Mouse (Mus musculus) heart, postnatal 4 days (tissue): ENCODE results near the gene Serf2. TPM values are rescaled to one million over a fixed set of nuclear protein-coding genes. Genes with fewer than 3 reads are reported as not detected.
"Not testable (repeated sequence)": the region's sequence is repeated elsewhere in the genome, so short reads cannot be mapped to it uniquely, and the experiment has no call there.

Source experiments
- DNase-seq: peaks from one replicate; pipeline ENCODE4 v3.0.0; 2021
- total RNA-seq, 2 experiments: library from RNA; stranded (reverse); gene quantifications; 2 replicates each; pipeline ENCODE4 v1.2.3; 2021

Serf2 gene
- total RNA-seq, 2 experiments from 2014 or later, result 350 to 387 TPM

DNA sequence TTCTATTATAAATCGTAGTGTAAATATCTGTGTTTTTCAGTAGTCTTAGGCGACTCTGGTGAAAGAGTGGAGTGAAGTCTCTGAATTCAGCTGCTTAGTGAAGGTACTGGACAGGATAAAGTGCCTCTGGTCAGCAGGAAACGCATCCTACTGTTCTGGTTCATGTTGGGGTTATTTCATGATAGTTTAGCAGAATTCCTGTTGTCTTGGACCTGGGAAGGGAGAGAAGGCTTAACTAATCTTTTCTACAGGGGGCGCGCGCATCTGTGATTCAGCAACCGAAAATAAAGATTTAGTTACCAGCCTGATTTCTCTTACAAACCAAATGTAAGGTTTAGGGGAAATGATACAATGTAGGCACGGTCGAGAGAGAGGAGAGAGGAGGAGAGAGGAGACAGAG lies 859 bp upstream of the Serf2 start:
- DNase-seq, result peak; percentile 57

DNA sequence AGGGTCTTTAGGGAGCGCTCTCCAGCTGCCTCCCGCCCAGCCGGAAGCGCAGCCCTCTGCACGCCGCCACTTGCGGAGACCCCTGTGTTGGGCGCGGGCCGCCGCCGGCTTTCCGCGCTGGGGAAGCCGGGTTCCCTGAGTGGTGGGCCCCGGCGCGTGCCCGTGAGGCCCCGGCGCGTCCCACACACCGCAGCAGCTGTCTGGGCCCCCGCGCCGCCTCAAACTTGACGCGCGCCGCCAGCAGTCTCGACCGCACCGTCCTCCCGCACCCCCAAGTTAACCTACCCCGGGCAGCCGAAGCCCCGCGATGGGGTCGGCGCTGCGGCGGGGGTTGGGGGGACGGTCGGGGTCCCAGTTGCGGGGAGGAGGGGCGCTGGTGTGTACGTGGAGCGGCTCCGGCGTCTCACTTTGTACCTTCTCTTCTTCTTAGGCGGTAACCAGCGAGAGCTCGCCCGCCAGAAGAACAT lies 583 bp downstream of the Serf2 start:
- no peak for DNase-seq

DNA sequence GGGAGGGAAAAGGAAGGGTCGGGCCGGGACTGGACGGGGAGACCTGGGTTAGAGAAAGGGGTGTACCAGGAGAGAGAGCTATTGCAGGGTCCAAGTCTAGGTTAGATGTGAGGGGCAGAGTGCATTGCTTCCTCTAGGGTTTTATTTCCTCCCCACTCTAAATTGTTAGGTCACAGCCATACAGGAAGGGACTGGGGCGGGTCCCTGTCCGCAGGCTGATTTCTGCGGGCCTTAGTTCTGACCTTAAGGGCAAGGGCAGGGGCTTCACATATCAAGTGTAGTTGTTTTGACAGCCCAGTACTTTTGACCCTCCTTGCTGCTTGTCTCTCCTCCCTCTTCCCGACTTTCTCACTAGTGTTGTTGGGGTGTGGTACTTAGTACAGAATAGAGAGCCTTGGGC lies 1.1 kb downstream of the Serf2 start:
- peak; percentile 31 for DNase-seq

DNA sequence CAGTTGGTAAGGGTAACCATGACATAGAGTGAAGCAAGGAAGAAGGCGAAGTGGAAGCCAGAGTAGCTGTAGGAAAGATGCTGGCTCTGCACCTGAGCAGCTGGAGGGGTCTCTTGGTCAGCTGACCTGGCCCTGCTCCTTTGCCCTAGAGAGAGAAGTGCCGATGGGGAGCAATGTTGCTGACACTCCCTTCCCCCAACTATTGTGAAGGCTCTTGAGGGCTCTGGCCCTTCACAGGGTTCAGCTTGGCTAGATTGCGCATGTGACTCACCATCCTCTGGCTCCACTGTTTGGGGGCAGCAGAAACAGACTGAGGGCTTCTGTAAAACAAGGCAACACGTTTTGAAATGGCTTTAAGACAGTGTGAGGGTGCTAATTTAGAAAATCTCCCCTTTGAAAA lies 3.4 kb downstream of the Serf2 start:
- DNase-seq, result no peak

DNA sequence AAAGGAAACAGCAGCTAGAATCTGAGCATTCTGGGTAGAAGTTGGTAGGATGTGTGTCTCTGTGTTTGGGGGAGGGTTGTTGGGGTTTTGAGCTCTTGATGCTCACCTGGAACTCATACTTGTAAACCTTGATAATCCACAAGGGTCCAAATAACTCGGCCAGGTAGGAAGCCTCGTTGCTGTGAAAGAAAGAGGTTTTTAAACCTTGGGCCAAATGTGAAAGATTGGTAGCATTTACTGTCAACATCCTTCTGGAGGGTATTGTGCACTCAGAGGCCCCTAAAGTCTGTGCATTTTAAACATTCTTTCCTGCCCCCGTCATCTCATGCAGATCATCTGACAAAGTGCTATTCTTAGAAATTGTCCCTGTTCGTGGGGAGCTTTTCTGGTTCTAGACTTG lies 4.0 kb downstream of the Serf2 start, which contains the start of gene Hypk:
Gene Hypk (plus strand): TSS at position 301 of the 400 bp plus-strand sequence.
- DNase-seq, result no peak

DNA sequence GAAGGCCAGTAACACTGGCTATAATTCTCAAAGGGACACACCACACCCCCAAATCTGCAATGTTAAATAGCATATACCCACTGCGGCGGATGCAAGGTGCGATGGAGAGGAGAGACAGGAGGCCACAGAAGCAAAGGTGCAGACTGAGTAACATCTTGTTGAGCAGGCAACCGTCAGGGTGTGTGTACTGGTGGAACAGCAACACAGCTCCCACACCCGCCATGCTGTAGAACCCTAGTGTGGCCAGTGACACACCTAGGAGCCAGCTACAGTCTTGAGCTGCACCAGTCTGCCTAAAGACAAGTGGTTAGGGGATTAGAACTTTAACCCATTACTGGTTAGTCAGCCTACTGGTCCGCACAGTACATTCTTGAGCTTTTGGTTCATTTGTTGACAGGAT lies 4.9 kb downstream of the Serf2 start:
- DNase-seq, result no peak

DNA sequence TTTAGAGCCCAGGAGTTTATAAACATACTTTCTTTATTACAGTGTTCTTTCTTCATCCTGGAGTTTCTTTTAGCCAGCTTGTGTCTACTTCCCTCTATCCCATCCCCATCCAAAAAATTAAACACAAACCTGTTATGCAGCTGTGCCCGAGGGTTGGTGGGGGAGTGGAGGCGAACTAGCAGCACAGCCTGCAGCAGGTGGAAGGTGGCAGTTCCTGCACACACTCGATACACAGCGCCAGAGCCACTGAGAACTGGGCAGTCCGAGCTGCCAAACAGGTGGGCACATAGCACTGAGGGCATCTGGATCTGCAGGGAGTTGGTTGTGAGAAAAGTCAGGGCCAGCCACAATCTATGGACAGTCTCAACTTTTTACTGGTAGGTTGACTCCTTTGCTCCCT lies 6.5 kb downstream of the Serf2 start:
- DNase-seq, result no peak

DNA sequence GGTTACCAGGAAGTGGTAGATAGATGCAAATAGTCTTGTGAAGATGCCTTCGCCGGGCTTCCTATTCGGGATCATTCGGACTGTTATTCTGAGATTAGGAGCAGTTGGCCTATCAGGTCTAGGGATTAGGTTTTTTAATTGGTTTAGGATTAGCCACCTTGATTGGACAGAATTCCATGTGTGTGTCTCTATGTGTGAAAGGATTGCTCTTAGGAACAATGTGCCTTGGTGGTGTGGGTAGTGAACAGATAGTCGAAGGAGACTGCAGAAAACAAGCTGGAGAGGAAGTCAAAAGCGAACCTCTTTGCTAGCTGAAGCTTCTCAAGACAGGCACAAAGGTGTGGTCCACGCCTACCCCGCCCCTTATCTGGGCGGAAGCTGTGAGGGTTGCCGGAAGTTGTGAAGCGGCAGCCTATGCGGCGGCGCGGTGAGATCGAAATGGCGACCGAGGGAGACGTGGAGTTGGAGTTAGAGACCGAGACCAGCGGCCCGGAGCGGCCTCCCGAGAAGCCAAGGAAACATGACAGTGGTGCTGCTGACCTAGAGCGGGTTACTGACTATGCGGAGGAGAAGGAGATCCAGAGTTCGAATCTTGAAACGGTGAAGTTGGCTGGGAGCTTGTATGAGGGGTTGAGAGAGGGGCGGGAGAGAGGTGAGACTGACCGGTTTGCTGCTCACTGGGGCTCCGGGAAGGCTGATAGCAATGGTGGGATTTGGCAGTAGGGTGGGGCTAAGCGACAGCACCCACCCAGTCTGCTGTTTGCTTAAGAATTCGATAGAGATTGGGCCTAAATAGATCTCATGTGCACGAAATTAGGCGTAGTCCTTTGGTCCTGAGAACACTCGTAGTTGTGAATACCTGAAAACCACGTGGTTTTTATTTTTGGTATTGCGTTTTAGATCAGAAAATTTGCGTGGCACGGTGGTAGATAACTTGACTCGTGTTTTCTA lies 8.0 kb downstream of the Serf2 start, which contains the start of gene Serinc4:
Gene Serinc4 (minus strand): TSS at position 90 of the 951 bp plus-strand sequence.
- peak; percentile 85 for DNase-seq

DNA sequence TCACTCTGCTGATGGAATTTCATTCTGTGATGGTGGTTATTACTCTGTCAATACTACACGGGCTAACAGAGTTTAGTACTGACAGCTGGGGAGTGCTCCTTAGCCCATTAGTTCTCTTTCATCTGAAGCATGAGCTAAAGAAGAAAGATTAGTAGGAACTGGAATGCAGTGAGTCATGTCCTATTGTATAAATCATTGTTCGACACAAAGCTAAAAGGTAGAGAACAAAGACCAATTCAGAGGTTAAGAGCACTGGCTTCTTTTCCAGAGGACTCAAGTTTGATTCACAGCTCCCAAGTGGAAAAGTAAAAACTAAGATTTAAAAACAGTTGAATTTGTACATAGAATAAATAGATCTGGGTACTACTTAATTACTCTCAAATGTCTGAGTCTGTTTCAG lies 11.1 kb downstream of the Serf2 start:
- DNase-seq, result no peak

DNA sequence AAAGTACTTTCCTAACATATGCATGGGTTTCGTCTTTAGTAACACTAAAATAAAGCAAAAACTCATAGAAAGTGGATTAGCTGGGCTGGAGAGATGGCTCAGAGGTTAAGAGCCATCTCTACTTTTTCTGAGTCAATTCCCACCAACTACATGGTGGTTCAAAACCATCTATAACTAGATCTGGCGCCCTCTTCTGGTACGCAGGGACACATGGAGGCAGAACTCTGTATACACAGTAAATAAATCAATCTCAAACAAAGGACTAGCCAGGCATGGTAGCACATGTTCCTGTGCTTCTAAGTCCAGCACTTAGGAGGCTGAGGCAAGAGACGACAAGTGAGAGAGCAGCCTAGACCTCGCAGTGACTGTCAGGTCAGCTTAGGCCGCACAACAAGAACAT lies 20.0 kb downstream of the Serf2 start:
- DNase-seq, result not testable (repeated sequence)

DNA sequence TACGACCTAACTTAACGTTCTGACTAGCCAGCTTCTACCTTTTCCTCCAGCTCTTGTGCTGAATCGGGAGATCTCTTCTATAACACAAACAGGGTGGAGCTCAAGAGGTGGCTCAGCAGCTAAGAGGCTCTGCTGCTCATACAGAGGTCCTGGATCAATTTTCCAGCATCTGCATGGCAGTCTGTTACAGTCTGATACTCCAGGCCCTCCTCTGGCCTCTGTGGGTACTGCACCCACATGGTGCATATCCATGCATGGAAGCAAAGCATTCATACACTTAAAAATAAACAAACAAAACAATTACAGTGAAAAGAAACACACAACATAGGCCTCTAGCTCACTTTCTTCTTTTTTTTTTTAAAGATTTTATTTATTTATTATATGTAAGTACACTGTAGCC lies 23.8 kb downstream of the Serf2 start:
- DNase-seq, result not testable (repeated sequence)

DNA sequence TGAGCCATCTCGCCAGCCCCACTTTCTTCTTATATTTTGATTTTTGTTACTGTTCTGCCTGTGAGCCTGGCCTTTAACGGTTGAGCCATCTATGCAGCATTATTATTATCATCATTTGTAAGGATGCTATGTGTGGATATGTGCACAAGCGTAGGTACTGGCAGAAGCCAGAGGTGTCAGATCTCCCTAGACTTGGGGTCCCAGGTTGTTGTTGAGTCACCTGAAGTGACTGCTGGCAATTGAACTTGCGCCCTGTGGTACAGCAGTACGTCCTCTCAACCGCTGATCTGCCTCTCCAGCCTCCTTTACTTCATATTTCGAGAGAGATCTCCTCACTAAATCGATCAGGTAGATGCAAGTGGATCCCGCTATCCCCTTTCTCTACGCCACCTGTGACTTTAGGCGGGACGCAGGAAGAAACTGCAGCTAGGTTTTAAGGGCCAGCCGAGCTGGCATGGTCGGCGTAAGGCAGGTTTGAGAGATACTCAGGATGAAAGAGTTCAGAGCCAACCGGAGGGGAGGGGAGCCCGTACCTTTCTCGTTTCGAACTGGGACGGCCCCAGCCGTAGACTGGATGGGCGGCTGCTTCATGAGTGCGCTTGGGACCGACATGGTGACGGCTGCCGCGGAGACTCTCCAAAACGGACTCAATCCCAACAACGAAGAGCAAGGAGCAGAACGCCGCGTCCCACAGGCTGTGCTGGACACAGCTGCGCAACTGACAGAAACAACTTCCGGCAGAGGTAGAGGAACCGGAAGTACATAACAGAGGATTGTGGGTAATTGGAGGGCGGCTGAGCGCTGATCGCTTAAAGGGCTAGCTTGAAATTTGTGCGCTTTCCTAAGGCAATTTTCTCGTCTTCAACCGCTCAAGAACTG lies 24.5 kb downstream of the Serf2 start, which contains the start of gene Mfap1b:
Gene Mfap1b (minus strand): TSS at position 767 of the 879 bp plus-strand sequence.
- DNase-seq, result peak; percentile 80

DNA sequence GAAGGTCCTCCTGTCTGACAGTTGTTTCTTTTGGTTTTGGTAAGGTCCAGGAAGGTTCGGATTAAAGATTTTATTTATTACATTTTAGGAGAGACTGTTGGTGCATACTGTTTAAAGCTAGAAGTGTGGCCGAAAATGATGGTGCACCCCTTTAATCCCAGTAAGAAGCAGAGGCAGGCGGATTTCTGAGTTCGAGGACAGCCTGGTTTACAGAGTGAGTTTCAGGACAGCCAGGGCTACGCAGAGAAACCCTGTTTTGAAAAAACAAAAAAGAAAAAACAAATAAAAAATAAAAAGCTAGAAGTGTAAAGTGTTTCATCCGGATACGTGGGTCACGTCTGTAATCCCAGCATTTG lies 25.2 kb downstream of the Serf2 start:
- DNase-seq, result no peak

DNA sequence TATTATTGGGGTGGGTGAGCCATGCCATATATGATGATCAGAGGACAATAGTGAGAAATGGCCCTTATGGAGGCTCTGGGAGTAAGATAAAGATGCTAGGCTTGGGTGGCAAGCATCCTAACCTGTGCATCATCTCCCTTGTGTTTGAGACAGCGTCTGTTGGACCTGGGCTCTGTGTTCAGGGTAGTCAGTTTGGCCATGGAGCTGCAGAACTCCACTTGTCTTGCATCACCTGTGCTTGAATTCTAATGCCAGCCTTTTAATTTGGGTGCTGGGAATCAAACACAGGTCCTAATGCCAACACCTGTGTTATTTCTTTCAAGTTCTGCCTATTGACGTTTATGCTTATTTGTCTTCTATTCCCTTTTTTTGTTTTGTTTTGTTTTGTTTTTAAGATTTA lies 26.3 kb downstream of the Serf2 start:
- not testable (repeated sequence) for DNase-seq

DNA sequence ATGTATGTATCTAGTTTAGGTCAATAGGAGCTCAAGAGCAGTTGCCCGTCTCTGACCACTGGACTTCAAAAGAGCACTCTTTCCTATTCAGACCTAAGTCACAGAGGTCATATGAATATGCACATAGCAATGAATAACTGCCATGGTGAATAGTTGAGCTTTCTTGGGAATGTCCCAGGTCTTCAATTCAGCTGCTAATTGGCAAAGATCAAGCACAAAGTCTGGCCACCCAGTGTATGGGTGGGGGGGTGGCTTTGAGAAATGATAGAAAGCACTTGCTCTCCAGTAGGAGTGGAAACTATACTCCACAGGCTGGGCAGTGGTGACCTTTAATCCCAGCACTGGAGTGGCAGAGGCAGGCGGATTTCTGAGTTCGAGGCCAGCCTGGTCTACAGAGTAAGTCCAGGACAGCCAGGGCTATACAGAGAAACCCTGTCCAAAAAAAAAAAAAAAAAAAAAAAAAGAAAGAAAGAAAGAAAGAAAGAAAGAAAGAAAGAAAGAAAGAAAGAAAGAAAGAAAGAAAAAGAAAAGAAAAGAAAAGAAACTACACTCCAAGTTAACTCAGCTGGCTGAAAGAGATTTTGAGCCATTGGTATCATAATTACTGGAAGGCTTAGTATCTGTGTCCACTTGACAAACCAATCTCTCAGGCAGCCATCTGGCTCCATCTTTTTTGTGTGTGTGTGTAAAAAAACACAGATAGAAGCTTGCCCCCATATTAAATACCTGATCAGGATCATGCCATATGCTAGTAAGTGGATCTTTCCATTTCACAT lies 28.7 kb downstream of the Serf2 start:
- DNase-seq, result no peak

DNA sequence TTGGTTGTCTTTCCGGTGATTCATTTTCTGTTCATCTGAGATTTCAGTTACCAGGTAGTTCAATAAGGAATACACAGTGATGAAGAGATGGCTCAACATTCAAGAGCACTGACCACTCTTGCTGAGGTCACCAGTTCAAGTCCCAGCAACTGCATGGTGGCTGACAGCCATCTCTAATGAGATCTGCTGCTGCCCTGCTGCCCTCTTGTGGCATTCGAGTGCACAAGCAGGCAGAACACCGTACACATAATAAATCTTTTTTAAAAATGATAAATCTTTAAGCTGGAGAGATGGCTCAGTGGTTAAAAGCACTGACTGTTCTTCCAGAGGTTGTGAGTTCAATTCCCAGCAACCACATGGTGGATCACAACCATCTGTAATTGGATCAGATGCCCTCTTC lies 31.5 kb downstream of the Serf2 start:
- peak; percentile 36 for DNase-seq

DNA sequence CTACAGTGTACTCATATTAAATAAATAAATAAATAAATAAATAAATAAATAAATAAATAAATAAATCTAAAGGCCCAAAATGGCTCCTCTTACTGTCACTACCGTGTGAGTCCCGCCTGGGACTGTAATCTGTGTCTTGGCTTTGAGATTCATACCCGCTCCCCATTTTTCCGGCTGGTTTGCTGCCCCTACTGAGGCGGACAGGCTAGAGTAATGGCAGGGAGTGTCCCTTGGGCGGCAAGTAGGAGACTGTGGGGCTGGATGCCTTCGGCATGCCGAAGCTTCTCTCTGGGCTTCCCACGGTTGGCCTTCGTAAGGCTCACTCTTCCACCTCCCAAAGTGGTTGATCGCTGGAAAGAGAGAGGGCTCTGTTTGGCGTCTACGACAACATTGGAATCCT lies 31.9 kb downstream of the Serf2 start:
- not testable (repeated sequence) for DNase-seq

DNA sequence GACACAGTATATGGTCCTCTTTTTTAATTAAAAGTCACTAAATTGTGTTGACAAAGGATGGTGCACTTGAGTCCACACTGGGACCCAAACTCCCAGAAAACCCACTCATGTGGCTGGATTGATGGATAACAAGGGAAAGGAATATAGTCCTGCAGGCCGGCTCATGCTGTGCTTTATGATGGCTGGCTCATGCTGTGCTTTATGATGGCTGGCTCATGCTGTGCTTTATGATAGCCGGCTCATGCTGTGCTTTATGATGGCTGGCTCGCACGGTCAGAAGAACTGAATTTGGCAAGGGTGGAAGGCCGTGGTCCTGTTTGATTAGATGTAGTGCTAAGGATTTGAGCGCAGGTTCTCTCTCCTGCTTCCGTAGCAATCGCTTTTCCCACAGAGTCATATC lies 34.6 kb downstream of the Serf2 start:
- DNase-seq, result no peak

DNA sequence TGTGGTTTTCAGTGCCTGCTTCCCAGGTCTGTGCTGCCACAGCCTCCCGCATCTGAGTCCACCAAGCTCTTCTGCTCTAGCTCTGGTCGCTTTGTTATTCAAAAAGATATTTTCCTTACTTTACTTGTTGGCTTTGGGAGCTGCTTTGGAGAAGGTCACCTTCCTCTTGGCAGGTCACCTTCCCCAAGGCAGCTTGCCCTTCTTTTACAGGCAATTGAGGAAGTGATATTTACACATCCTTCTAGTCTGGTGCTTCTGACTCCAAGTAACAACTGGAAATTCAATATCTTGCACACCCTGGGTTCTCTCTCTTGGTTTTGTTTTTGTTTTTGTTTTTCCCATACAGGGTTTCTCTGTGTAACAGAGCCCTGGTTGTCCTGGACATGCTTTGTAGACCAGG lies 35.4 kb downstream of the Serf2 start:
- DNase-seq, result not testable (repeated sequence)

DNA sequence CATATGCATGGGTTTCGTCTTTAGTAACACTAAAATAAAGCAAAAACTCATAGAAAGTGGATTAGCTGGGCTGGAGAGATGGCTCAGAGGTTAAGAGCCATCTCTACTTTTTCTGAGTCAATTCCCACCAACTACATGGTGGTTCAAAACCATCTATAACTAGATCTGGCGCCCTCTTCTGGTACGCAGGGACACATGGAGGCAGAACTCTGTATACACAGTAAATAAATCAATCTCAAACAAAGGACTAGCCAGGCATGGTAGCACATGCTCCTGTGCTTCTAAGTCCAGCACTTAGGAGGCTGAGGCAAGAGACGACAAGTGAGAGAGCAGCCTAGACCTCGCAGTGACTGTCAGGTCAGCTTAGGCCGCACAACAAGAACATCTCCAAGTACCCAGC lies 52.6 kb downstream of the Serf2 start:
- DNase-seq, result not testable (repeated sequence)

DNA sequence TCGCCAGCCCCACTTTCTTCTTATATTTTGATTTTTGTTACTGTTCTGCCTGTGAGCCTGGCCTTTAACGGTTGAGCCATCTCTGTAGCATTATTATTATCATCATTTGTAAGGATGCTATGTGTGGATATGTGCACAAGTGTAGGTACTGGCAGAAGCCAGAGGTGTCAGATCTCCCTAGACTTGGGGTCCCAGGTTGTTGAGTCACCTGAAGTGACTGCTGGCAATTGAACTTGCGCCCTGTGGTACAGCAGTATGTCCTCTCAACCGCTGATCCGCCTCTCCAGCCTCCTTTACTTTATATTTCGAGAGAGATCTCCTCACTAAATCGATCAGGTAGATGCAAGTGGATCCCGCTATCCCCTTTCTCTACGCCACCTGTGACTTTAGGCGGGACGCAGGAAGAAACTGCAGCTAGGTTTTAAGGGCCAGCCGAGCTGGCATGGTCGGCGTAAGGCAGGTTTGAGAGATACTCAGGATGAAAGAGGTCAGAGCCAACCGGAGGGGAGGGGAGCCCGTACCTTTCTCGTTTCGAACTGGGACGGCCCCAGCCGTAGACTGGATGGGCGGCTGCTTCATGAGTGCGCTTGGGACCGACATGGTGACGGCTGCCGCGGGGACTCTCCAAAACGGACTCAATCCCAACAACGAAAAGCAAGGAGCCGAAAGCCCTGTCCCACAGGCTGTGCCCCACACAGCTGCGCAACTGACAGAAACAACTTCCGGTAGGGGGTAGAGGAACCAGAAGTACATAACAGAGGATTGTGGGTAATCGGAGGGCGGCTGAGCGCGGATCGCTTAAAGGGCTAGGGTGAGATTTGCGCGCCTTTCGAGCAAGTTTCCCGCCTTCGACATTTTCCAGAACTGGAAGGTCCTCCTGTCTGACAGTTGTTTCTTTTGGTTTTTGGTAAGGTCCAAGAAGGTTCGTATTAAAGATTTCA lies 57.2 kb downstream of the Serf2 start, which contains the start of the genes Mfap1a and Wdr76:
Gene Mfap1a (minus strand): TSS at position 724 of the 941 bp plus-strand sequence.
Gene Wdr76 (plus strand): TSS at position 782 of the 941 bp plus-strand sequence.
- DNase-seq, result peak; percentile 84
